ENCODE assay signal across 8 mouse cellular contexts in genomic region chr2:5894296-5894695, GRCm38 (mm10). TPM values are rescaled to one million over a fixed set of nuclear protein-coding genes. Genes with fewer than 3 reads are reported as not detected.
DNase-seq lines count a peak whose midpoint lies in the region; ATAC-seq and TF ChIP-seq lines count a peak whose summit lies in the region.

No protein-coding gene starts in this region.

- H3K9ac ChIP-seq in lung, embryonic 15.5 days, result peak overlapping the region; percentile 99
- peak overlapping the region; percentile 30 for H3K9ac ChIP-seq in embryonic facial prominence, embryonic 11.5 days (replicated peaks; ENCODE audit: low read length)
- peak overlapping the region; percentile 91 for H3K9ac ChIP-seq in midbrain, postnatal 0 days (replicated peaks; ENCODE audit: low read length, poor library complexity, severe bottlenecking)

- DNase-seq in lung, postnatal 36 days, result no peak
- DNase-seq in embryonic facial prominence, embryonic 11.5 days (ENCODE audit: low spot score), result peak; percentile 20
- peak; percentile 6 for DNase-seq in hindlimb bud, embryonic 11.5 days (ENCODE audit: extremely low spot score, low read depth, low spot score)
- DNase-seq in midbrain, postnatal 0 days (ENCODE audit: low spot score), result no peak
- no peak for DNase-seq in layer of hippocampus, postnatal 14 days (ENCODE audit: low spot score in 2 of 2)
- no peak for DNase-seq in thymus, postnatal 4 days
- no peak for DNase-seq in urinary bladder, postnatal 36 days (ENCODE audit: low spot score in 2 of 2)

- H3K27ac ChIP-seq in lung, embryonic 15.5 days, result peak overlapping the region; percentile 90
- no peak overlapping the region for H3K27ac ChIP-seq in embryonic facial prominence, embryonic 11.5 days (replicated peaks; ENCODE audit: low read depth, low read length)
- H3K27ac ChIP-seq in midbrain, postnatal 0 days (ENCODE audit: low read depth, low read length), result no peak overlapping the region

- no peak for ATAC-seq in lung, embryonic 15.5 days (ENCODE audit: borderline replicate concordance, extremely low read depth, low FRiP score, low TSS enrichment)
- ATAC-seq in embryonic facial prominence, embryonic 11.5 days (replicated peaks; ENCODE audit: insufficient number of reproducible peaks, low FRiP score, low TSS enrichment, low read depth), result no peak
- ATAC-seq in midbrain, postnatal 0 days (ENCODE audit: low FRiP score), result peak; percentile 25; the same call in 1 of the 2 replicates

- peaks cover 19% of the 10 kb centered on the region for H3K36me3 ChIP-seq in lung, embryonic 15.5 days
- H3K36me3 ChIP-seq in embryonic facial prominence, embryonic 11.5 days (replicated peaks; ENCODE audit: control insufficient read depth, insufficient read depth, low read depth, low read length), result no peaks in the 10 kb centered on the region
- no peaks in the 10 kb centered on the region; the same call in 1 of the 2 replicates for H3K36me3 ChIP-seq in midbrain, postnatal 0 days (ENCODE audit: insufficient read depth, low read length)

- WGBS in lung, embryonic 15.5 days, result 19% methylated on average over 11 of the region's 11 CpGs
- WGBS in embryonic facial prominence, embryonic 11.5 days, result 45% methylated on average over 11 of the region's 11 CpGs
- WGBS in midbrain, postnatal 0 days, result 42% methylated on average over 11 of the region's 11 CpGs

- H3K4me2 ChIP-seq in lung, embryonic 15.5 days, result peak overlapping the region; percentile 73
- peak overlapping the region; percentile 56 for H3K4me2 ChIP-seq in embryonic facial prominence, embryonic 11.5 days (ENCODE audit: low read depth, low read length)
- H3K4me2 ChIP-seq in midbrain, postnatal 0 days (ENCODE audit: low read depth, low read length, poor library complexity, severe bottlenecking), result peak overlapping the region; percentile 55

- H3K9me3 ChIP-seq in lung, embryonic 15.5 days, result no peaks in the 10 kb centered on the region
- no peaks in the 10 kb centered on the region for H3K9me3 ChIP-seq in embryonic facial prominence, embryonic 11.5 days (replicated peaks; ENCODE audit: control insufficient read depth, low read length)
- H3K9me3 ChIP-seq in midbrain, postnatal 0 days (ENCODE audit: low read length), result no peaks in the 10 kb centered on the region

- H3K27me3 ChIP-seq in lung, embryonic 15.5 days, result no peaks in the 10 kb centered on the region
- H3K27me3 ChIP-seq in embryonic facial prominence, embryonic 11.5 days (ENCODE audit: control insufficient read depth, insufficient read depth, low read length), result no peaks in the 10 kb centered on the region
- H3K27me3 ChIP-seq in midbrain, postnatal 0 days (ENCODE audit: insufficient read depth, low read length), result no peaks in the 10 kb centered on the region

- TF ChIP-seq CTCF in midbrain, postnatal 0 days (IDR thresholded peaks at IDR 0.05), result no peak

- H3K4me3 ChIP-seq in lung, embryonic 15.5 days, result peak overlapping the region; percentile 94
- H3K4me3 ChIP-seq in embryonic facial prominence, embryonic 11.5 days (ENCODE audit: low read depth, low read length), result peak overlapping the region; percentile 89
- peak overlapping the region; percentile 89 for H3K4me3 ChIP-seq in midbrain, postnatal 0 days (ENCODE audit: low read depth, low read length)

- H3K4me1 ChIP-seq in lung, embryonic 15.5 days, result peaks cover 14% of the 10 kb centered on the region; the same call in 1 of the 2 replicates
- no peaks in the 10 kb centered on the region for H3K4me1 ChIP-seq in embryonic facial prominence, embryonic 11.5 days (ENCODE audit: control insufficient read depth, insufficient read depth, low read length)
- no peaks in the 10 kb centered on the region; the same call in 1 of the 2 replicates for H3K4me1 ChIP-seq in midbrain, postnatal 0 days (ENCODE audit: insufficient read depth, low read length)

RNA-seq across cellular contexts. Expression of gene Sec61a2, which starts 0.9 kb away (rescaled TPM):
- polyA plus RNA-seq in lung, embryonic 15.5 days (2015; fragmentation: Nextera tagmentation; extraction: Ambion mirVana), result 60.6 and 62.7 TPM in 2 replicates
- polyA plus RNA-seq in embryonic facial prominence, embryonic 11.5 days (2014; fragmentation: Nextera tagmentation; extraction: Ambion mirVana), result 81.0 and 82.7 TPM in 2 replicates
- total RNA-seq in midbrain, postnatal 0 days (2014; rRNA removed), result 101 and 118 TPM in 2 replicates
- polyA plus RNA-seq in midbrain, postnatal 0 days (2015; fragmentation: Nextera tagmentation; extraction: Ambion mirVana), result 104 and 106 TPM in 2 replicates
- 100 to 1,000 TPM; 102 to 114 TPM for total RNA-seq in layer of hippocampus, postnatal 14 days (2021)

RNA-seq across cellular contexts. Expression of gene Gm13199, which starts 31.6 kb away (rescaled TPM):
- 0.91 and 1.2 TPM in 2 replicates for polyA plus RNA-seq in lung, embryonic 15.5 days (2015; fragmentation: Nextera tagmentation; extraction: Ambion mirVana)
- 2.2 and 3.0 TPM in 2 replicates for polyA plus RNA-seq in embryonic facial prominence, embryonic 11.5 days (2014; fragmentation: Nextera tagmentation; extraction: Ambion mirVana)
- 1.2 and 5.2 TPM in 2 replicates for total RNA-seq in midbrain, postnatal 0 days (2014; rRNA removed)
- polyA plus RNA-seq in midbrain, postnatal 0 days (2015; fragmentation: Nextera tagmentation; extraction: Ambion mirVana), result 0.31 and 0.57 TPM in 2 replicates
- 1 to 10 TPM; 1.6 to 1.8 TPM for total RNA-seq in layer of hippocampus, postnatal 14 days (2021)

RNA-seq across cellular contexts. Expression of gene Dhtkd1, which starts 48.3 kb away (rescaled TPM):
- 3.0 and 3.2 TPM in 2 replicates for polyA plus RNA-seq in lung, embryonic 15.5 days (2015; fragmentation: Nextera tagmentation; extraction: Ambion mirVana)
- polyA plus RNA-seq in embryonic facial prominence, embryonic 11.5 days (2014; fragmentation: Nextera tagmentation; extraction: Ambion mirVana), result 2.8 and 3.4 TPM in 2 replicates
- 10.3 and 13.3 TPM in 2 replicates for total RNA-seq in midbrain, postnatal 0 days (2014; rRNA removed)
- 4.6 and 5.2 TPM in 2 replicates for polyA plus RNA-seq in midbrain, postnatal 0 days (2015; fragmentation: Nextera tagmentation; extraction: Ambion mirVana)
- total RNA-seq in layer of hippocampus, postnatal 14 days (2021), result 1 to 10 TPM; 8.4 to 9.3 TPM

RNA-seq across cellular contexts. Expression of gene Cdc123, which starts 49.3 kb away (rescaled TPM):
- 300 and 302 TPM in 2 replicates for polyA plus RNA-seq in lung, embryonic 15.5 days (2015; fragmentation: Nextera tagmentation; extraction: Ambion mirVana)
- polyA plus RNA-seq in embryonic facial prominence, embryonic 11.5 days (2014; fragmentation: Nextera tagmentation; extraction: Ambion mirVana), result 309 and 334 TPM in 2 replicates
- total RNA-seq in midbrain, postnatal 0 days (2014; rRNA removed), result 72.5 and 72.9 TPM in 2 replicates
- 223 and 233 TPM in 2 replicates for polyA plus RNA-seq in midbrain, postnatal 0 days (2015; fragmentation: Nextera tagmentation; extraction: Ambion mirVana)
- total RNA-seq in layer of hippocampus, postnatal 14 days (2021), result 100 to 1,000 TPM; 124 to 129 TPM

RNA-seq across cellular contexts. Expression of gene Nudt5, which starts 49.5 kb away (rescaled TPM):
- polyA plus RNA-seq in lung, embryonic 15.5 days (2015; fragmentation: Nextera tagmentation; extraction: Ambion mirVana), result 77.2 and 83.9 TPM in 2 replicates
- polyA plus RNA-seq in embryonic facial prominence, embryonic 11.5 days (2014; fragmentation: Nextera tagmentation; extraction: Ambion mirVana), result 93.9 and 99.8 TPM in 2 replicates
- 12.6 and 14.3 TPM in 2 replicates for total RNA-seq in midbrain, postnatal 0 days (2014; rRNA removed)
- polyA plus RNA-seq in midbrain, postnatal 0 days (2015; fragmentation: Nextera tagmentation; extraction: Ambion mirVana), result 11.4 and 13.7 TPM in 2 replicates
- total RNA-seq in layer of hippocampus, postnatal 14 days (2021), result 10 to 100 TPM; 19.3 to 20.0 TPM

Comparison
In these comparisons a context has a peak if more than half of its experiments do, and no peak if none do; other contexts are left out.
1. H3K9ac ChIP-seq: peak in every context shown above with its lines; median percentile 99 in lung, embryonic 15.5 days; 91 in midbrain, postnatal 0 days; 30 in embryonic facial prominence, embryonic 11.5 days.
2. DNase-seq: peak in embryonic facial prominence, embryonic 11.5 days (single experiment) and hindlimb bud, embryonic 11.5 days (single experiment); none in lung, postnatal 36 days (single experiment), midbrain, postnatal 0 days (single experiment), layer of hippocampus, postnatal 14 days (0 of 2), thymus, postnatal 4 days (single experiment) and urinary bladder, postnatal 36 days (0 of 2).
3. Peak in every context shown above with its lines, with median percentiles within 50 percentile points of each other: H3K4me2 ChIP-seq and H3K4me3 ChIP-seq.